Mouse (Mus musculus): ENCODE measurements around the gene Art3. TPM values are rescaled to one million over a fixed set of nuclear protein-coding genes. Genes with fewer than 3 reads are reported as not detected.
A peak's percentile ranks its signal among the peaks of the same experiment; 100 is the strongest.

Gene Art3
- polyA plus RNA-seq, 1 experiment from 2014 or later, result 3.5 TPM

GRCm38 (mm10) chr5:92384855-92385254 lies 53.2 kb downstream of the Art3 start:
- no peak overlapping the region for H3K9ac ChIP-seq
- no peak for ATAC-seq (ENCODE audit: insufficient read depth, low FRiP score, low read depth)

GRCm38 (mm10) chr5:92386102-92386501 lies 54.5 kb downstream of the Art3 start:
- Histone ChIP-seq H3K36me3 (no peaks in the 10 kb centered on the region), H3K27me3 (replicated peaks) (0 out of 2 replicates have a peak, but pooled peaks cover 8% of the 10 kb centered on the region), H3K4me3 (replicated peaks) (no peak overlapping the region), H3K27ac (no peak overlapping the region), H3K9me3 (no peaks in the 10 kb centered on the region), H3K4me1 (no peaks in the 10 kb centered on the region), H3K4me2 (no peak overlapping the region), H3K9ac (no peak overlapping the region)
- 78% methylated on average over 5 of the region's 5 CpGs for WGBS
- ATAC-seq (ENCODE audit: insufficient read depth, low FRiP score, low read depth), result no peak

More at GRCm38 (mm10) chr5:92384855-92385254, 53.2 kb downstream of the Art3 start:
- Histone ChIP-seq H3K27ac (no peak overlapping the region), H3K9me3 (no peaks in the 10 kb centered on the region), H3K36me3 (no peaks in the 10 kb centered on the region), H3K4me3 (replicated peaks) (no peak overlapping the region), H3K27me3 (replicated peaks) (no peaks in the 10 kb centered on the region), H3K4me1 (no peaks in the 10 kb centered on the region), H3K4me2 (no peak overlapping the region)
- 58% methylated on average over 7 of the region's 7 CpGs for WGBS

DNA sequence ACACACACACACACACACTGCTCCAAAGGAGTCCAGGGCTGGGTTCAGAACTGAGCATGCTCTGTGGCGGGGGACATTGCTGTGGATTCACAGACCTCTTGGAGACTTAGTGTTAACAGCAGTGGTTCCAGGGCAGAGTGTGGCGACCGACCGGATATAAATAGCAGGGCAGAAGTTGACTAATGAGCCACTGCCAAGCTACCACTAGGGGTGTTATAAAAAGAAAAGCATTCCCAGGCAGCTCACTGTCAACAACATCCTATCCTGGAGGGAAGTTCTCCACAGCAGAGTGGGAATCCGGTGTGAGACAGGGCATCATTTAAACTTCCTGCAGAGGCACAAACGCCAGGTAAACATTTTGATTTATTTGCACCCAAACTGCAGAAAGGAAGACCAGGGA lies 55.0 kb downstream of the Art3 start:
- WGBS, result 22% methylated on average over 6 of the region's 6 CpGs
- Histone ChIP-seq H3K4me1 (no peaks in the 10 kb centered on the region), H3K27ac (no peak overlapping the region), H3K4me3 (replicated peaks) (no peak overlapping the region), H3K4me2 (no peak overlapping the region), H3K9me3 (no peaks in the 10 kb centered on the region), H3K9ac (no peak overlapping the region), H3K27me3 (replicated peaks) (0 out of 2 replicates have a peak, but pooled peaks cover 11% of the 10 kb centered on the region), H3K36me3 (no peaks in the 10 kb centered on the region)
- ATAC-seq (ENCODE audit: insufficient read depth, low FRiP score, low read depth), result no peak

- 60% methylated on average over 11 of the region's 11 CpGs for WGBS
- Histone ChIP-seq H3K4me3 (replicated peaks) (no peak overlapping the region), H3K27ac (no peak overlapping the region), H3K27me3 (replicated peaks) (peaks cover 15% of the 10 kb centered on the region; the same call in 1 of the 2 replicates), H3K4me1 (no peaks in the 10 kb centered on the region), H3K9me3 (no peaks in the 10 kb centered on the region), H3K36me3 (no peaks in the 10 kb centered on the region), H3K9ac (no peak overlapping the region), H3K4me2 (no peak overlapping the region)
- no peak for ATAC-seq (ENCODE audit: insufficient read depth, low FRiP score, low read depth)
Measured at GRCm38 (mm10) chr5:92387433-92387832, 55.8 kb downstream of the Art3 start.

GRCm38 (mm10) chr5:92389977-92390376 lies 58.4 kb downstream of the Art3 start:
- Histone ChIP-seq H3K9me3 (no peaks in the 10 kb centered on the region), H3K27ac (no peak overlapping the region), H3K4me2 (no peak overlapping the region), H3K4me1 (no peaks in the 10 kb centered on the region), H3K9ac (no peak overlapping the region), H3K4me3 (replicated peaks) (no peak overlapping the region), H3K27me3 (replicated peaks) (peaks cover 22% of the 10 kb centered on the region; the same call in 1 of the 2 replicates), H3K36me3 (no peaks in the 10 kb centered on the region)
- no peak for ATAC-seq (ENCODE audit: insufficient read depth, low FRiP score, low read depth)
- WGBS, result 55% methylated on average over 2 of the region's 2 CpGs

GRCm38 (mm10) chr5:92390615-92391014 lies 59.0 kb downstream of the Art3 start:
- no peak for ATAC-seq (ENCODE audit: insufficient read depth, low FRiP score, low read depth)
- H3K9ac ChIP-seq, result no peak overlapping the region
- no peaks in the 10 kb centered on the region for H3K4me1 ChIP-seq
- H3K27ac ChIP-seq, result no peak overlapping the region
- peaks cover 22% of the 10 kb centered on the region; the same call in 1 of the 2 replicates for H3K27me3 ChIP-seq (replicated peaks)
- H3K9me3 ChIP-seq, result no peaks in the 10 kb centered on the region
- H3K36me3 ChIP-seq, result no peaks in the 10 kb centered on the region
- WGBS, result 54% methylated on average over 8 of the region's 8 CpGs
- H3K4me3 ChIP-seq (replicated peaks), result no peak overlapping the region
- H3K4me2 ChIP-seq, result no peak overlapping the region; the same call in 1 of the 2 replicates

GRCm38 (mm10) chr5:92392542-92392941 lies 60.9 kb downstream of the Art3 start:
- no peak for ATAC-seq (ENCODE audit: insufficient read depth, low FRiP score, low read depth)
- Histone ChIP-seq H3K27me3 (replicated peaks) (peaks cover 22% of the 10 kb centered on the region; the same call in 1 of the 2 replicates), H3K4me3 (replicated peaks) (peak overlapping the region; percentile 15; the same call in 1 of the 2 replicates), H3K9ac (no peak overlapping the region), H3K36me3 (no peaks in the 10 kb centered on the region), H3K9me3 (no peaks in the 10 kb centered on the region), H3K27ac (no peak overlapping the region), H3K4me2 (peak overlapping the region; percentile 43), H3K4me1 (no peaks in the 10 kb centered on the region)
- WGBS, result 43% methylated on average over 18 of the region's 18 CpGs

DNA sequence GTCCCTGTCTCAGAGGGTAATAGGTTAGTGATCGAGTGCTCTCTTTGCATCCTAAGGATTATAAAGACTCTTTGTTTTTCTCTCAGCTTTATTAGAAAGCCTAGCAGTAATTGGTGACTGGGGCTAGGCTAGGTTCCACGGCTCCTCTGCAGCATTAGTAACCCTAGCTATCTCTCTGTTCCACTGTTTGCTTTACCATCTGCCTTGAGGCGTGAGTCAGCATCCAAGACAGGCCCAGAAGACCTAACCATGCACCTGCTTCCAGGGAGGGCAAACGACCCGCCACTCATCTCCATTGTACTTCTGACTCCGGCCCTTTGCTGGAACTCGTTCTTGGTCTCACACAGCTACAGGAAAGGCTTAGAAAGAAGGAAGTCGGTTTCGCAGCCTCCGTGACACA lies 62.2 kb downstream of the Art3 start:
- Histone ChIP-seq H3K9me3 (no peaks in the 10 kb centered on the region), H3K9ac (no peak overlapping the region), H3K4me1 (no peaks in the 10 kb centered on the region), H3K27ac (no peak overlapping the region), H3K27me3 (replicated peaks) (peaks cover 22% of the 10 kb centered on the region; the same call in 1 of the 2 replicates), H3K36me3 (no peaks in the 10 kb centered on the region), H3K4me3 (replicated peaks) (no peak overlapping the region), H3K4me2 (no peak overlapping the region)
- no peak for ATAC-seq (ENCODE audit: insufficient read depth, low FRiP score, low read depth)
- WGBS, result 62% methylated on average over 10 of the region's 10 CpGs

GRCm38 (mm10) chr5:92395764-92396163 lies 64.1 kb downstream of the Art3 start:
- no peak overlapping the region for H3K4me2 ChIP-seq
- no peaks in the 10 kb centered on the region for H3K36me3 ChIP-seq
- H3K4me1 ChIP-seq, result no peaks in the 10 kb centered on the region
- peaks cover 18% of the 10 kb centered on the region; the same call in 1 of the 2 replicates for H3K27me3 ChIP-seq (replicated peaks)
- no peak overlapping the region for H3K4me3 ChIP-seq (replicated peaks)
- no peak overlapping the region for H3K27ac ChIP-seq
- no peak for ATAC-seq (ENCODE audit: insufficient read depth, low FRiP score, low read depth)
- no peak overlapping the region for H3K9ac ChIP-seq
- 81% methylated on average over 3 of the region's 3 CpGs for WGBS
- no peaks in the 10 kb centered on the region for H3K9me3 ChIP-seq

GRCm38 (mm10) chr5:92396476-92396875 lies 64.8 kb downstream of the Art3 start:
- WGBS, result 81% methylated on average over 6 of the region's 6 CpGs
- no peaks in the 10 kb centered on the region for H3K36me3 ChIP-seq
- peaks cover 11% of the 10 kb centered on the region; the same call in 1 of the 2 replicates for H3K27me3 ChIP-seq (replicated peaks)
- no peak overlapping the region for H3K4me2 ChIP-seq
- peak; percentile 60; the same call in 1 of the 2 replicates for ATAC-seq (ENCODE audit: insufficient read depth, low FRiP score, low read depth)
- H3K9me3 ChIP-seq, result no peaks in the 10 kb centered on the region
- no peak overlapping the region for H3K9ac ChIP-seq
- H3K4me3 ChIP-seq (replicated peaks), result no peak overlapping the region
- H3K4me1 ChIP-seq, result no peaks in the 10 kb centered on the region
- H3K27ac ChIP-seq, result no peak overlapping the region

GRCm38 (mm10) chr5:92398153-92398552 lies 66.5 kb downstream of the Art3 start:
- Histone ChIP-seq H3K27me3 (replicated peaks) (0 out of 2 replicates have a peak, but pooled peaks cover 5% of the 10 kb centered on the region), H3K4me1 (no peaks in the 10 kb centered on the region), H3K4me2 (no peak overlapping the region), H3K9ac (no peak overlapping the region), H3K9me3 (no peaks in the 10 kb centered on the region), H3K36me3 (no peaks in the 10 kb centered on the region), H3K27ac (no peak overlapping the region), H3K4me3 (replicated peaks) (no peak overlapping the region)
- ATAC-seq (ENCODE audit: insufficient read depth, low FRiP score, low read depth), result peak; percentile 70; the same call in 1 of the 2 replicates
- WGBS, result 22% methylated on average over 5 of the region's 5 CpGs

DNA sequence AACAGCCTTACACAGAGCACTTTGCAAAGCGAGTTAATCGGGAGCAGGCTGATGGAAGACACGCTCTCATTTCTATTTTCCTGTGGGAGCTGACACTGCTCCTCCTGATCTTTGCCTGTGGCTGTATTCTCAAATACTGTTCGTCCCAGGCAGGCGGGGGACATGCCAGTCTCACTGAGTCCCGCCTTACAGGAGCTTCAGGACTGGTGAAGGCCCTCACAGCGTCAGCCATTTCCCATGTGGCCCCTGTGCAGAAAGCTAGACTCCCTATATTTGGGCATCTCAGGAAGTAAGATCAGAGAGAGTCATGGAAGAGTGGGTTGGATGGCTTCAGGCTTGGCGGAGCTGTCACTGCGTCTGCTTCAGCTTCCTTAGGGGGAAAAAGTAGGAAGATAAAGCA lies 71.2 kb downstream of the Art3 start:
- ATAC-seq (ENCODE audit: insufficient read depth, low FRiP score, low read depth), result no peak
- Histone ChIP-seq H3K4me3 (replicated peaks) (no peak overlapping the region), H3K27me3 (replicated peaks) (no peaks in the 10 kb centered on the region), H3K4me1 (no peaks in the 10 kb centered on the region), H3K4me2 (no peak overlapping the region), H3K27ac (no peak overlapping the region), H3K36me3 (no peaks in the 10 kb centered on the region), H3K9me3 (no peaks in the 10 kb centered on the region), H3K9ac (no peak overlapping the region)
- whole genome bisulfite sequencing, result 73% methylated on average over 9 of the region's 9 CpGs
